Mouse (Mus musculus) kidney, adult 2 months (tissue): Measurements from ENCODE around the gene Sufu.

Experiments
- CTCF ChIP-seq: fragments of 200-500 bp; conservative IDR thresholded peaks from 2 replicates; pipeline ENCODE4 v1.5.1; 2011; ENCODE audit warnings: low read depth, mild to moderate bottlenecking, control low read depth, low read length, moderate library complexity, mixed read lengths; ENCODE audit not compliant: insufficient read depth, insufficient read length
- POLR2A ChIP-seq: fragments of 200-500 bp; IDR thresholded peaks from one replicate; pipeline ENCODE4 v1.6.1; 2011; ENCODE audit warnings: low read depth, low read length, control low read depth

GRCm38 (mm10) chr19:46484518-46484917 is 87.8 kb downstream of the Sufu start:
- TF ChIP-seq CTCF, result no peak
- TF ChIP-seq POLR2A, result no peak
